Mouse (Mus musculus) stomach, embryonic 14.5 days (tissue): Measurements from ENCODE around the gene Fap. TPM values are rescaled to one million over a fixed set of nuclear protein-coding genes. Genes with fewer than 3 reads are reported as not detected.

ENCODE experiments used
- ATAC-seq: fragments of 200-750 bp; cut with Nextera tagmentation; 2 replicates; pipeline ENCODE4 v1.8.0; 2017; ENCODE audit warnings: low read depth, moderate TSS enrichment; ENCODE audit not compliant: insufficient number of reproducible peaks, insufficient read depth, low FRiP score
- H3K27ac ChIP-seq: fragments of 300-500 bp; sonication (generic); 2 replicates; pipeline ENCODE4 v1.5.1; 2014; ENCODE audit warnings: mild to moderate bottlenecking, low read length, moderate library complexity, mixed read lengths
- H3K27me3 ChIP-seq: fragments of 300-500 bp; sonication (generic); 2 replicates; pipeline ENCODE4 v1.6.1; 2014; ENCODE audit warnings: low read length, control low read depth, mixed read lengths; ENCODE audit not compliant: control insufficient read depth, insufficient read depth
- H3K36me3 ChIP-seq: fragments of 300-500 bp; sonication (generic); 2 replicates; pipeline ENCODE4 v1.6.1; 2014; ENCODE audit warnings: mild to moderate bottlenecking, control low read depth, low read length, moderate library complexity, mixed read lengths; ENCODE audit not compliant: control insufficient read depth, insufficient read depth
- H3K4me1 ChIP-seq: fragments of 300-500 bp; sonication (generic); 2 replicates; pipeline ENCODE4 v1.6.1; 2014; ENCODE audit warnings: low read length, control low read depth, mixed read lengths; ENCODE audit not compliant: control insufficient read depth, insufficient read depth
- H3K4me2 ChIP-seq: fragments of 300-500 bp; sonication (generic); replicated peaks from 2 replicates; pipeline ENCODE4 v1.6.1; 2014; ENCODE audit warnings: low read depth, low read length, control low read depth
- H3K4me3 ChIP-seq: fragments of 300-500 bp; sonication (generic); 2 replicates; pipeline ENCODE4 v1.5.1; 2014; ENCODE audit warnings: low read depth, low read length, control low read depth
- H3K9ac ChIP-seq: fragments of 300-500 bp; sonication (generic); replicated peaks from 2 replicates; pipeline ENCODE4 v1.6.1; 2014; ENCODE audit warnings: low read depth, mild to moderate bottlenecking, control low read depth, low read length, moderate library complexity, mixed read lengths
- H3K9me3 ChIP-seq: fragments of 300-500 bp; sonication (generic); 2 replicates; pipeline ENCODE4 v1.6.1; 2016; ENCODE audit warnings: low read depth, low read length, control low read depth; ENCODE audit not compliant: control insufficient read depth
- WGBS: fragments of 180-500 bp; shearing (Covaris S2); extraction: QIAGEN DNeasy Blood & Tissue Kit; methylation state at CpG from one replicate; pipeline ENCODE4 v1.1.7; 2014; 5-methylcytosine and 5-hydroxymethylcytosine counted together
- polyA plus RNA-seq: library from polyadenylated mRNA; unstranded; fragments of >200 nt; fragmentation: Nextera tagmentation; extraction: Ambion mirVana; gene quantifications from 2 replicates; pipeline ENCODE4 v1.2.1, GENCODE M21; 2014

Gene Fap
- polyA plus RNA-seq, 1 experiment from 2014 or later: 21.8 TPM

DNA sequence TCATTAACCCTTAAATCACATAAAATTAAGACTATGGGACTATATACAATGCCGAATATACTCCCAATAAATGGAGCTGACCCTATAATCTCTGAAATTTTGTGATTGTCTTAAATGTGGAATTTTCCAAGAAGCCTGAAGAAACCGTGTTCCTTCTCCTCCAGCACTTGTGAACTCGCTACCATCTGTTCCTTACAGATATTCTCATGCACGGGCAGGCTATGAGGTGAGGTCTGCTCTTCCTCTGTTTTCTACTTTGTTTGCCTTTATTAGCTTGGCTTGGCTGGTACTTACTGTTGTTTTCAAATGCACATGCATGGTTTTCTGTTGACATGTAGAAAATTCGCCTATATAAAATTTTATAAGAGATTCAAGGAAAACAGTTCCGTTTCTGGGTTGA, 59.4 kb downstream of the Fap start:
- no peaks in the 10 kb centered on the region for H3K9me3 ChIP-seq
- H3K36me3 ChIP-seq: no peaks in the 10 kb centered on the region
- ATAC-seq: no peak
- no peak overlapping the region for H3K27ac ChIP-seq
- H3K27me3 ChIP-seq: no peaks in the 10 kb centered on the region
- H3K4me3 ChIP-seq: no peak overlapping the region
- no peaks in the 10 kb centered on the region for H3K4me1 ChIP-seq
- no peak overlapping the region for H3K9ac ChIP-seq
- no peak overlapping the region for H3K4me2 ChIP-seq
- whole genome bisulfite sequencing: 83% methylated on average over 6 of the region's 6 CpGs

DNA sequence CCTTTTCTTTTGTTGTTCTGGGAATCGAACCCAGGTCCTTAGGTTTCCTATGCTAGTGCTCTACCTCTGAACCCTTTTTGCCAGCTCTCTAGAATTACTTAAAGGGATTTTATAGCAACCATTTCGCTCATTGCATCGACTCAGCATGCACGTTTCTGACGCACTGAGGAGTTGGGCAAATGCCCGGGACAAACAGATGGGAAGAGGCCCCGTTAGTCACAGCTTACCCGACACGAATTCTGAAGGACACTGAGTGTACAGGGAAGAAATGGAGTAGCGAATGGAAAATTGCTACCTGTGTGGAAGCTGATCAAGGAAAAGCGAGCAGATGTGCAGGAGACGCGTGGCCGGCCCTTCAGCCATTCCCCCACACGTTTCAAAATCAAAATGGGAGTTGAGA, 60.4 kb downstream of the Fap start:
- no peaks in the 10 kb centered on the region for H3K4me1 ChIP-seq

DNA sequence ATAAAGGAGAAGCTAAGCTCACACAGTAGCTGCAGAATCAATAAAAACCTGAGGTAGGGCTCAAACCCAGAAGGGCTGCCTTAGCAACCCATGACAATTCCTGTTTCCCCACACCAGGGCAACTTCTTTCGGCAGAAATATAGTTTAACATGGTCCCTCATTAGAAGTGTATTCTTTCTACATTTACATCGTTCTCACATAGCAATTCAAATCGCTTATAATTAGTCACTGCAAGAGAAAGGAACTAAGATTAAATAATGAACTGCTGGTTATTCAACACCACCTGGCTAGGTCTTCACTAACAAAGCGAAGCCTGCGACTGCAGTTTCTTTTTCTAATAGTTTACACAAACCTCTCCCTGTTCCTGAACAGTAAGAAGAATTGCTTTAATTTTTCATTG, 66.7 kb downstream of the Fap start:
- no peaks in the 10 kb centered on the region for H3K9me3 ChIP-seq
- no peaks in the 10 kb centered on the region for H3K27me3 ChIP-seq
- no peaks in the 10 kb centered on the region for H3K36me3 ChIP-seq
- ATAC-seq: no peak
- H3K4me1 ChIP-seq: no peaks in the 10 kb centered on the region
- H3K4me3 ChIP-seq: no peak overlapping the region
- H3K4me2 ChIP-seq: no peak overlapping the region
- no peak overlapping the region for H3K27ac ChIP-seq
- no peak overlapping the region for H3K9ac ChIP-seq
- WGBS: 50% methylated on average over 5 of the region's 5 CpGs

More for the DNA sequence above, 60.4 kb downstream of the Fap start:
- Histone ChIP-seq H3K27me3 (no peaks in the 10 kb centered on the region), H3K4me2 (no peak overlapping the region), H3K9me3 (no peaks in the 10 kb centered on the region), H3K9ac (no peak overlapping the region), H3K36me3 (no peaks in the 10 kb centered on the region), H3K27ac (no peak overlapping the region), H3K4me3 (no peak overlapping the region)
- ATAC-seq: no peak
- 91% methylated on average over 15 of the region's 15 CpGs for WGBS

DNA sequence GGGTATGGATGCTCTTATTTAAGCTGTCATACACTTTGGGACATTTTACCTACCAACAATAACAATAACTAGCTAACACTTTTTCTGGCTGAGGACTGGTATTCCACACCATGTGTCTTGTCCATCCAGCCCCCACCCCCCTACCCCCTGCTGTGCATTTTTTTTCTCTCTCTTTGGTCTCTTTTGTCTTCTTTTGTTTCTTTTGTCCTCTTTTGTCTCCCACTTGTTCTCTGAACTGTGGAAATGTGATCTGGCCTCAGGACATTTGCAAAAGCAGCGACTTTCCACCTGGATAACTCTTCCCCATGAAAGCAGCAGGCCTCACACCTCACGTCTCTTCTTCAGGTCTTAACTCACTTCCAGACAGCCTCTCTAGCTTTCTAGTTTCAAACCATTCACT, 67.4 kb downstream of the Fap start:
- Histone ChIP-seq H3K4me1 (no peaks in the 10 kb centered on the region), H3K36me3 (no peaks in the 10 kb centered on the region), H3K9ac (no peak overlapping the region), H3K9me3 (no peaks in the 10 kb centered on the region), H3K4me2 (no peak overlapping the region), H3K4me3 (no peak overlapping the region), H3K27me3 (no peaks in the 10 kb centered on the region), H3K27ac (no peak overlapping the region)
- ATAC-seq: no peak
- WGBS: 61% methylated on average over 2 of the region's 2 CpGs

DNA sequence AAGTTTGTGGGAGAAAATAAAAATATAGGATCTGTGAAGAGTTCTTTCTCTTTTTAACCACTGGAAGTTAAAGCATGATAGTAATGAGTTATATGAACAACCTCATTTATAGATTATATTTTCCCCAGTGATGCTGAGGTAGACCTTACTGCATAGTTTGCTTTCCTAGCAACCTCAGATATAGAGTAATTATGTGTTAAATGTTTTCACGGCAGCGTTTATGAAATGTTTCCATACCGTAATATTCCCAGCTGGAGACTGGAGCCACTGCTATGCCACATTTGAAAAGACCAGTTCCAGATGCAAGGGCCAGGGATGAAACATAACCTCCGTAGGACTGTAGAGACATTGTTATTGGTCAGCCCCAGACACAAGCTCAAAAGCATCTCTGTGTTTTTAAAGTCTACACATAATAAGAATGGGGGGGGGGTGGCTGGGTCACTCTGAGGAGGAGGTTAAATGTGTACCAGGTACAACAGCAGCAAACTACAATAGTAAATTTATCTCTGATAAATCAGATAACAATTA, 69.5 kb downstream of the Fap start:
- no peak overlapping the region for H3K4me3 ChIP-seq
- H3K4me1 ChIP-seq: no peaks in the 10 kb centered on the region
- H3K27me3 ChIP-seq: no peaks in the 10 kb centered on the region
- no peak overlapping the region for H3K9ac ChIP-seq
- no peaks in the 10 kb centered on the region for H3K9me3 ChIP-seq
- no peak for ATAC-seq
- H3K36me3 ChIP-seq: peaks cover 4% of the 10 kb centered on the region; the same call in 1 of the 2 replicates
- H3K4me2 ChIP-seq: no peak overlapping the region
- no peak overlapping the region for H3K27ac ChIP-seq
- 81% methylated on average over 4 of the region's 4 CpGs for WGBS

DNA sequence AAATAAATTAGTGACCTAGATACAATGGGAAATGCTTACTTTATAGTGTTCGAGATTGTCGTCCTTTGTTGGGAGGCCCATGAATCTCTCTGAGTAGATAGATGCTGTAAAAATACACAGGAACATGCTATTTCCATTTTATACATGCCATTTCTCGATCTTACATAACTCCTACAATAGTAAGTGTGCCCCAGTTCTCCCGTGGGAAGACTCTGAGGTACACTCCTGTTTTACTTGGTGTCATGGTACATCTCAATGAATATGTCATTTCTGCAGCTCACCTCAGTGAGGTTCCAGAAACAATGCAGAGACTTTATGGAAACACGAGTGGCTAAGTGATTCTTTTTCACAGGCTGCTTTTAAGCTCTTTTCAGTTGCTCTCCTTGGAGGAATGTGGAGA, 70.5 kb downstream of the Fap start:
- Histone ChIP-seq H3K27me3 (no peaks in the 10 kb centered on the region), H3K4me1 (no peaks in the 10 kb centered on the region), H3K9ac (no peak overlapping the region), H3K27ac (no peak overlapping the region), H3K36me3 (peaks cover 4% of the 10 kb centered on the region; the same call in 1 of the 2 replicates), H3K9me3 (no peaks in the 10 kb centered on the region), H3K4me3 (no peak overlapping the region), H3K4me2 (no peak overlapping the region)
- ATAC-seq: no peak
- WGBS: 80% methylated on average over 5 of the region's 5 CpGs

DNA sequence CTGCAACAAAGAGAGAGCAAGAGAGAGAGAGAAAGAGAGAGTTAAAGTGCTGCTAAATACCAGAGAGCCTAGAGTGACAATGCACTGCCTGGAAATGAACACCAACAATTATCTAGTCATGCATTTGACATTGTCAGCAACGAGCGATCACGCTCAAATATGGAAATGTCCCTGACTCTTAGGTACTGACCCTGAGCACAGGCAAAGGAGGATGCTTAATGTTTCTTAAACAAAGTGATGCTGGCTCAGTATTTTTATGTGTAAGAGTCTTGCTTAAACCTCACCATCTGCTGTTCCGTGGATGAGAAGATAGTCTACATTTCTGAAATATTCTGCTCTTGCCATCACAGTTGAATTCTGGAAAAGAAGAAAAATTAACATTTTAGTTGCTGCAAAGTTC, 71.4 kb downstream of the Fap start:
- no peak overlapping the region for H3K4me2 ChIP-seq
- WGBS: 81% methylated on average over 4 of the region's 4 CpGs
- peaks cover 4% of the 10 kb centered on the region; the same call in 1 of the 2 replicates for H3K36me3 ChIP-seq
- H3K4me1 ChIP-seq: no peaks in the 10 kb centered on the region
- ATAC-seq: no peak
- no peaks in the 10 kb centered on the region for H3K27me3 ChIP-seq
- H3K4me3 ChIP-seq: no peak overlapping the region
- no peak overlapping the region for H3K9ac ChIP-seq
- H3K27ac ChIP-seq: no peak overlapping the region
- no peaks in the 10 kb centered on the region for H3K9me3 ChIP-seq

DNA sequence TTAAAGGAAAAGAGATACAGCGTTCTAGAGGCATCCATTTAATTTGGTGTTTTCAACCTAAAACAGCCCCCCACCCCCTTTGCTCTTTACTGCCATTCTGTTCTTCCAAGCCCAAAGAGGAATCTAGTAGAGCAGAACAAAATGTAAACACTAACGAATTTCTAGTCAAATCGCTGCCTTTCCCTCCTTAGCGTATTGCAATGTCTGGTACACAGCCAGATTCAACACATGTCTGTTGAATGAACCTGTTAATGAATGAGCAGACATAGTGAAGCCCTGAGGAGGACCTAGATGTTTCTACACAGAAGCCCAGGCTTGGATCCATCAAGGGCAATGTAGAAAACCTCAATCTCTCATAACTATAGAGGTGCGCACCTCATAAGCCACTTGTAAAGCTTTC, 75.1 kb downstream of the Fap start:
- WGBS: 82% methylated on average over 5 of the region's 5 CpGs
- no peaks in the 10 kb centered on the region for H3K9me3 ChIP-seq
- H3K4me1 ChIP-seq: no peaks in the 10 kb centered on the region
- no peak overlapping the region for H3K27ac ChIP-seq
- peaks cover 4% of the 10 kb centered on the region; the same call in 1 of the 2 replicates for H3K36me3 ChIP-seq
- no peaks in the 10 kb centered on the region for H3K27me3 ChIP-seq
- H3K4me3 ChIP-seq: no peak overlapping the region
- H3K4me2 ChIP-seq: no peak overlapping the region
- H3K9ac ChIP-seq: no peak overlapping the region
- ATAC-seq: no peak

DNA sequence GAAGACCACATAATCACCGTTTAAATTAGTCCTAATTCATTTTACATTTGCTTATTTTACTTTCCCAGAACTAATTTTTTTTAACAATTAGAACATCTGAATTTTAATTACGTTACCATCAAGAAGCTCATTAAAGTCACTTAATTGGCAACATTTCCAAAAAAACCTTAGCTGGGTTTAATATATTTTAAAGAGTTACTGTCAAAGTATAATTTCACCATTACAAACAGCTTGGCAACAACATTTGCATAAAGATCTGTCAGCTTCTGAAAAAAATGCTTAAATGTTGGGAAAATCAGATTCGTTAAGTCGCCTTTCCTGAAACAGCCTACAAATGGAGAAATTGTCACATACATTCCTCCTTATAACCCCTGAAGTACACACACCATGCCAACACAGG, 75.8 kb downstream of the Fap start:
- no peak overlapping the region for H3K4me2 ChIP-seq
- ATAC-seq: no peak
- no peak overlapping the region for H3K4me3 ChIP-seq
- no peak overlapping the region for H3K9ac ChIP-seq
- no peaks in the 10 kb centered on the region for H3K9me3 ChIP-seq
- no peaks in the 10 kb centered on the region for H3K27me3 ChIP-seq
- peaks cover 4% of the 10 kb centered on the region; the same call in 1 of the 2 replicates for H3K36me3 ChIP-seq
- H3K27ac ChIP-seq: no peak overlapping the region
- WGBS: 89% methylated on average over 4 of the region's 4 CpGs
- no peaks in the 10 kb centered on the region for H3K4me1 ChIP-seq
